Mouse (Mus musculus) G1E-ER4 (cell line): ENCODE results near the gene Dhrs3. TPM values are rescaled to one million over a fixed set of nuclear protein-coding genes. Genes with fewer than 3 reads are reported as not detected.

Source experiments
- GATA1 ChIP-seq: IDR thresholded peaks from one replicate; pipeline ENCODE4 v1.8.0; 2012; ENCODE audit warnings: low read length, inconsistent platforms
- polyA plus RNA-seq: library from polyadenylated mRNA; stranded (reverse); fragments of >175 nt; gene quantifications from 2 replicates; pipeline ENCODE4 v1.2.3, GENCODE M21; 2012

Dhrs3 gene
- polyA plus RNA-seq, 1 experiment = 0.27 TPM

GRCm38 (mm10) chr4:144913298-144914152 lies 20.9 kb downstream of the Dhrs3 start:
- TF ChIP-seq GATA1 = no peak

GRCm38 (mm10) chr4:144916520-144916919 lies 23.9 kb downstream of the Dhrs3 start:
- TF ChIP-seq GATA1 = no peak

GRCm38 (mm10) chr4:144917101-144917500 lies 24.5 kb downstream of the Dhrs3 start:
- no peak for TF ChIP-seq GATA1

GRCm38 (mm10) chr4:144918501-144918900 lies 25.9 kb downstream of the Dhrs3 start:
- no peak for TF ChIP-seq GATA1

GRCm38 (mm10) chr4:144928693-144929436 lies 36.2 kb downstream of the Dhrs3 start:
- TF ChIP-seq GATA1 = no peak

- TF ChIP-seq GATA1 = no peak
Observed at GRCm38 (mm10) chr4:144929811-144930221, 37.2 kb downstream of the Dhrs3 start.

- TF ChIP-seq GATA1 = no peak
Observed at GRCm38 (mm10) chr4:144930366-144930765, 37.7 kb downstream of the Dhrs3 start.

- TF ChIP-seq GATA1 = no peak
Observed at GRCm38 (mm10) chr4:144931167-144931566, 38.5 kb downstream of the Dhrs3 start.

- TF ChIP-seq GATA1 = no peak
Observed at GRCm38 (mm10) chr4:144934501-144934900, 41.9 kb downstream of the Dhrs3 start.

GRCm38 (mm10) chr4:144936563-144937154 lies 44.0 kb downstream of the Dhrs3 start:
- no peak for TF ChIP-seq GATA1

- TF ChIP-seq GATA1 = no peak
Observed at GRCm38 (mm10) chr4:144939847-144940411, 47.3 kb downstream of the Dhrs3 start.

GRCm38 (mm10) chr4:144940796-144941462 lies 48.3 kb downstream of the Dhrs3 start:
- no peak for TF ChIP-seq GATA1

- TF ChIP-seq GATA1 = no peak
Observed at GRCm38 (mm10) chr4:144942433-144942832, 49.8 kb downstream of the Dhrs3 start.

- TF ChIP-seq GATA1 = no peak
Observed at GRCm38 (mm10) chr4:144943273-144943672, 50.6 kb downstream of the Dhrs3 start.

GRCm38 (mm10) chr4:144947738-144948390 lies 55.2 kb downstream of the Dhrs3 start:
- TF ChIP-seq GATA1 = no peak
